Mouse (Mus musculus) hindbrain, embryonic 12.5 days (tissue): Measurements from ENCODE around the gene Ift52. TPM values are rescaled to one million over a fixed set of nuclear protein-coding genes. Genes with fewer than 3 reads are reported as not detected.
A peak's percentile ranks its signal among the peaks of the same experiment; 100 is the strongest.

Source experiments
- ATAC-seq: fragments of 200-750 bp; cut with Nextera tagmentation; 2 replicates; pipeline ENCODE4 v1.8.0; 2017; ENCODE audit warnings: moderate TSS enrichment; ENCODE audit not compliant: low FRiP score
- H3K27ac ChIP-seq: fragments of 300-500 bp; sonication (generic); 2 replicates; pipeline ENCODE4 v1.5.1; 2016; ENCODE audit warnings: mild to moderate bottlenecking
- H3K27me3 ChIP-seq: fragments of 300-500 bp; sonication (generic); 2 replicates; pipeline ENCODE4 v1.6.1; 2016; ENCODE audit warnings: mild to moderate bottlenecking
- H3K36me3 ChIP-seq: fragments of 300-500 bp; sonication (generic); 2 replicates; pipeline ENCODE4 v1.6.1; 2016; ENCODE audit warnings: mild to moderate bottlenecking
- H3K4me1 ChIP-seq: fragments of 300-500 bp; sonication (generic); 2 replicates; pipeline ENCODE4 v1.6.1; 2016
- H3K4me2 ChIP-seq: fragments of 300-500 bp; sonication (generic); replicated peaks from 2 replicates; pipeline ENCODE4 v1.6.1; 2016; ENCODE audit warnings: mild to moderate bottlenecking
- H3K4me3 ChIP-seq: fragments of 300-500 bp; sonication (generic); 2 replicates; pipeline ENCODE4 v1.5.1; 2016; ENCODE audit warnings: mild to moderate bottlenecking
- H3K9ac ChIP-seq: fragments of 300-500 bp; sonication (generic); 2 replicates; pipeline ENCODE4 v1.6.1; 2016; ENCODE audit warnings: mild to moderate bottlenecking, moderate library complexity
- H3K9me3 ChIP-seq: fragments of 300-500 bp; sonication (generic); replicated peaks from 2 replicates; pipeline ENCODE4 v1.6.1; 2016; ENCODE audit warnings: mild to moderate bottlenecking
- WGBS: fragments of 180-500 bp; shearing (Covaris S2); methylation state at CpG from one replicate; pipeline ENCODE4 v1.1.7; 2016; 5-methylcytosine and 5-hydroxymethylcytosine counted together
- polyA plus RNA-seq: library from polyadenylated mRNA; unstranded; fragments of >200 nt; fragmentation: Nextera tagmentation; extraction: Ambion mirVana; gene quantifications from 2 replicates; pipeline ENCODE4 v1.2.1, GENCODE M21; 2016

Ift52 gene
- polyA plus RNA-seq, 1 experiment from 2014 or later = 52.7 TPM

DNA sequence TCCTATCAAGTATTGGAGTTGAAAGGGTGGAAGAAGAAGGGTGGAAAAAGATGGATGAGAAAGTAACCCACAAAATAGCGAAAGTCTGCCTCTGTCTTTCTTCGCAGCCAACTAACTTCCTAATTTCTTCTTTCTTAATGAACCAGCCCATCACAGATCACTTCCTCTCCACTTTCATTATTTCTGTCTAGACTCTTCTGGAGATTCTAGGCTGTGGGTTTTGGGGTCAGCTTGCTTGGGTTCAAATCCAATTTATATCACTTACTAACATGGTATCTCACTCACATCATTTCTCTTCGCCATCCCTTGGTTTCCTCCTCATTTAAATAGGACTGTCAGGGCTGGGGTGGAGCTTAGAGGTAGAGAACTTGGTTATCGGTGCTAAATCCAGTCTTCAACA is 28.9 kb upstream of the Ift52 start:
- Histone ChIP-seq H3K4me3 (no peak overlapping the region), H3K27ac (no peak overlapping the region), H3K9me3 (no peaks in the 10 kb centered on the region), H3K4me1 (no peaks in the 10 kb centered on the region), H3K4me2 (no peak overlapping the region), H3K36me3 (no peaks in the 10 kb centered on the region), H3K9ac (no peak overlapping the region), H3K27me3 (no peaks in the 10 kb centered on the region)
- ATAC-seq = no peak
- WGBS = 87% methylated on average over 4 of the region's 4 CpGs

DNA sequence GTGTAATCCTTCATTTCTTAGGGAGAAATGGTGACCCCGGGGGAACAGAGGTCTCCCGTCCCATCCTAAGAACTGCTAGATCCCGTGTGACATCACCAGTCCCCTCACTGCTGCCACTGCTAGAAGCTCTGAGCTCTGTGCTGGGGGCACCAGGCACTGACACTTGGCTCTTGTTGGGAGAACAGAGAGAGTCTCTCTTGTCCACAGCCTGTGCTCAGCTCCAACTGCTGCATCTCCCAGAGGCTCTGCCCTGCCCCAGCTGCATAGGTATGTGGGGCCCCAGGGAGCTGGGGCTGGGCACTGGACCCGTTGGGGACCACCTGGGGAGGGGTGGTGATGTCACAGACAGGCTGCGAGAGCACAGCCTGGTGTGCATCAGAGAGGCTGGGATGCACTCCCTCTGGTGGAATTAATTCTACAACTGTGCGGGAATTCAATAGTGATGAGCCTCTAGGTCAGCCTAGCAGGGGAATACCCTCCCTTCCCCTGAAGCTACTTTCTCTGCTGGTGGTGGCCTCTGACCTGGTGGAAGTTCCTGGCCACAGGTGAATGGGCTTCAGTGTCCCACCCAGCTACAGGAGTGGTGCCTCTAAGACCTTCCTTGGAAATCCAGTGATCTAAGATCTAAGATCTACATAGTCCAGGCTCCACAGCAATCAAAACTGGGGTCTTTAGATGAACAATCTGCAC is 25.6 kb upstream of the Ift52 start:
- Histone ChIP-seq H3K27ac (no peak overlapping the region), H3K4me3 (no peak overlapping the region), H3K4me2 (no peak overlapping the region), H3K4me1 (no peaks in the 10 kb centered on the region), H3K36me3 (no peaks in the 10 kb centered on the region), H3K27me3 (0 out of 2 replicates have a peak, but pooled peaks cover 3% of the 10 kb centered on the region), H3K9me3 (no peaks in the 10 kb centered on the region), H3K9ac (no peak overlapping the region)
- 28% methylated on average over 6 of the region's 6 CpGs for WGBS
- no peak for ATAC-seq

DNA sequence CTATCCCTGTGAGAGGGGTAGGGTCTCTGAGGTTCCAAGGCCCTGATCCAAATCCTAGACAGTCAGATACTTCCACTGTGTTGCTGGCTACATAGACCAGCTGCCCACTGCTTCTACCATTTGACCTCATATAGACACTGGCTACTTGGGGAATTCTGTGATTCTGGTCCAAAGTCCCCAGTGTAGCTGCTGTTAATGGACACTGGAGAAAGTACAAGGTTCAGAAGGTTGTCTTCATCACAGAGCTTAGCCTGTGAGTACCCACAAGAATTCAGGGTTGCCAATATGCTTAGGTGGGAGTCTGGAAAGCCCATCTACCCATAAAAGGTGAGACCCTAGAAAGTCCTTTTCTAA is 25.1 kb upstream of the Ift52 start:
- Histone ChIP-seq H3K27me3 (0 out of 2 replicates have a peak, but pooled peaks cover 3% of the 10 kb centered on the region), H3K36me3 (no peaks in the 10 kb centered on the region), H3K4me2 (no peak overlapping the region), H3K9me3 (no peaks in the 10 kb centered on the region), H3K4me1 (no peaks in the 10 kb centered on the region), H3K27ac (no peak overlapping the region), H3K4me3 (no peak overlapping the region), H3K9ac (no peak overlapping the region)
- ATAC-seq = no peak

DNA sequence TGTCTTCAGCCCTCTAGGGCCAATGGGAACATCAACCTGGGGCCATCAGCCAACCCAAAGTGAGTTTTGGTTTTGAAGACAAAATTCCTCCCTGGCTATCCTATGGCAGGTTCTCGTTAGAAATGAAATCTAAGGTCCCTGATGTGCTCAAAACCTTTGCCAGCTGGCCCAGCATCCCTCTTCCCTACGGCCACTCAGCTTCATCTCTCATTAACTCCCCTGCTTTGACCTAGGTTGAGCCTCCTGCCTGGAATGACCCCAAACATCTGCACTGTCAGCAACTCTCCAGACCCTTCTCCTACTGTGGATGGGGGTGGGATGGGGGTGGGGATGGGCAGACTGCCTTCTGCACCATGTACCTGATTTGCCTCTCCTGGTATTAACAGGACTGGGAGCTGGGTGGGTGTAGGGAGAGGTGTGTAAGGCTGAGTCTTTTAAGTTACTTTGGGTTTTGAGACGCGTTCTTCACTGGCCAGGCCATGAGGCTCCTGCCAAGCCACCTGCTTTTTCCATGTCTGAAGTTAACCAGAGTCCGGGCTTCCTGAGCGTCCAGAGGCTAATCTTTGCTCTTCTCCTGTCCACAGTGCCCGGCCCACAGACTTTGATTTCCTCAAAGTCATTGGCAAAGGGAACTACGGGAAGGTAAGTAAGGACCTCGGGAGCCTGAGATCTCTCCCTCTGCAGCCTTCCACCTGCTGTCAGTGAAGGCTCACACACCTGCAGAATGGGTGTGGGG is 23.1 kb upstream of the Ift52 start:
- 0 out of 2 replicates have a peak, but pooled peaks cover 3% of the 10 kb centered on the region for H3K27me3 ChIP-seq
- H3K4me2 ChIP-seq = no peak overlapping the region
- peaks cover 5% of the 10 kb centered on the region; the same call in 1 of the 2 replicates for H3K4me1 ChIP-seq
- H3K36me3 ChIP-seq = no peaks in the 10 kb centered on the region
- 83% methylated on average over 9 of the region's 9 CpGs for WGBS
- no peak overlapping the region for H3K4me3 ChIP-seq
- H3K9ac ChIP-seq = no peak overlapping the region
- H3K9me3 ChIP-seq = no peaks in the 10 kb centered on the region
- no peak overlapping the region for H3K27ac ChIP-seq
- no peak for ATAC-seq

DNA sequence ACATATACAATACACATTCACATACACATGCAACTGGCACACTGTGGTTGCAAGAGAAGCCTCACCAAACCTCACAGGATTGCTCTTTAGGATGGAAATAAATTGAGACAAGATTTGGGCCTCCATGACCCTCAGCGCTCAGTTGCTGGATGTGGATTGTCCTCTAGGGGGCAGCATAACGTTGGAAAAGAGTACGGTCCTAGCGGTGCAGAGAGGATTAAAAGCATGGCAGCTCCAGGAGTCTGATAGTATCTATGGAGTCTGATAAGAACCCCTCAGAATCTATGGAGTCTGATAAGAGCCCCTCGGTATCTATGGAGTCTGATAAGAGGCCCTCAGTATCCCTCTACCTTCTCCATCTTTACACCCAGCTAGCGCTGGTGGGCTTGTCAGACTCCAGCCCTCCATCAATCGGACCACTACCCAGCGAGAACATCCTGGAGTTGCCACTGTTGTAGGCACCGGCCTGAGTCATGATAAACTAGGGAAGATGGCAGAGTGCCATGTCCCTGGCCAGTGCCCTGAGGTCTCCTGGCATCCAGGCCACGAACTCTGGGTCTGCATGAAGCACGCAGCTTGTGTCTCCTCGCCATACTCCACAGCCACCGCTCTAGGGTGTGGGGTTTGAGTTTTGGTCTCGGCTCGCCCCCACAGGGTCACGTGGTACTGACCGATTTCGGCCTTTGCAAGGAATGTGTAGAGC is 18.5 kb upstream of the Ift52 start:
- Histone ChIP-seq H3K4me2 (peak overlapping the region; percentile 39), H3K4me1 (peaks cover 5% of the 10 kb centered on the region; the same call in 1 of the 2 replicates), H3K27me3 (0 out of 2 replicates have a peak, but pooled peaks cover 3% of the 10 kb centered on the region), H3K27ac (no peak overlapping the region), H3K4me3 (peak overlapping the region; percentile 12), H3K9me3 (no peaks in the 10 kb centered on the region), H3K36me3 (no peaks in the 10 kb centered on the region), H3K9ac (no peak overlapping the region)
- WGBS = 29% methylated on average over 18 of the region's 18 CpGs
- peak; percentile 56 for ATAC-seq

DNA sequence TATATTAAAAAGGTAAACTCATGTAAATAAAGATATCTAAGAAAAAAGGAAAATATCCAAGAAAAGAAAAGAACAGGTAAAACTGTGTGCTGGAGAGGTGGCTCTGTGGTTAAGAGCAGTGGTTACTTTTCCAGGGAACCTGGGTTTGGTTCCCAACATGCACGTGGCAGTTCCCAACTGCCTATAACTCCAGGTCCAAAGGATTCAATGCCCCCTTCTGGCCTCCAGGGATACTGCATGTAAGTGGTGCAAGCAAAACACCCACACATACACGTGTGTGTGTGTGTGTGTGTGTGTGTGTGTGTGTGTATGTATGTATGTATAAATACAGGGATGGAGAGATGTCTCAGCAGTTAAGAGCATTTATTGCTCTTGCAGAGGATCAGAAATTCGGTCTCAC is 17.4 kb upstream of the Ift52 start:
- Histone ChIP-seq H3K4me2 (no peak overlapping the region), H3K36me3 (no peaks in the 10 kb centered on the region), H3K27me3 (no peaks in the 10 kb centered on the region), H3K9me3 (no peaks in the 10 kb centered on the region), H3K4me1 (peaks cover 5% of the 10 kb centered on the region; the same call in 1 of the 2 replicates), H3K4me3 (no peak overlapping the region), H3K9ac (no peak overlapping the region), H3K27ac (no peak overlapping the region)
- 39% methylated on average over 3 of the region's 3 CpGs for WGBS
- no peak for ATAC-seq

DNA sequence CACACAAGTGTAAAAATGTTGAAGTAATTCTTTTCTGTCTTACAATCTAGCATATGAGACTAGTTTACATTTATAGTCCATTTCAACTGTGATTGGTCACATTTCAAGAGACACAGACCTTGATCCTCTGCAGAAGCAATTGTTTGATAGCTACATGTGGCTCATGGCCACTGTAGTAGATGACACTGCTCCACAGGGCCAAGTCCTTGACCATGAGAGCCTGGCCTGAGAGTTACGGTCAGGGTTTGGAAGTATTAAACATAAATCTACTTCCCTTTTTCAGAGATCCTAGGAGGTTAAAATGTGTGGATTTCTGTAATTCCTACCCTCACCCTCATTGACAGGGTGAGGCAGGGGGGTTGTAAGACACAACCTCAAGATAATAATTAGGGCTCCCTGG is 16.1 kb upstream of the Ift52 start:
- 95% methylated on average over 1 of the region's 1 CpGs for WGBS
- ATAC-seq = no peak

DNA sequence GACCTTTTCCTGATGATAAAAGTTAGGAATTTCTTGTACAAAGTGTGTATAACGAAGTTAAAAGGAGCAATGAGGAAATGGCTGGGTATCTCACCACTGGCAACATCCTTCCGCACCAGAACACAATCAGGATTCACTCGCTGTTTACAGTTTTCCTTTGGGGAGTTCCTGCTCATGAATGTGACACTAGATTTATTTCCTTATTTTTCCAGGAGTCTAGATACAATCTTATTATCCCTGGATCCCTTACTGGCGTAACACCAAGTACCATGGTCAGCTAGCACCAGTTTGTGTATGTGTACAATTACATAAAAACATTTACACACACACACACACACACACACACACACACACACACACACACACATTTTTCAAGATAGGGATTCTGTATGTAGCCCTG is 9.9 kb upstream of the Ift52 start:
- no peaks in the 10 kb centered on the region for H3K9me3 ChIP-seq
- no peaks in the 10 kb centered on the region for H3K36me3 ChIP-seq
- H3K4me2 ChIP-seq = no peak overlapping the region
- WGBS = 80% methylated on average over 4 of the region's 4 CpGs
- H3K4me1 ChIP-seq = no peaks in the 10 kb centered on the region
- H3K4me3 ChIP-seq = no peak overlapping the region
- no peak overlapping the region for H3K9ac ChIP-seq
- no peaks in the 10 kb centered on the region for H3K27me3 ChIP-seq
- no peak for ATAC-seq
- H3K27ac ChIP-seq = no peak overlapping the region

More for the DNA sequence above, 16.1 kb upstream of the Ift52 start:
- Histone ChIP-seq H3K36me3 (no peaks in the 10 kb centered on the region), H3K4me3 (no peak overlapping the region), H3K4me2 (no peak overlapping the region), H3K9ac (no peak overlapping the region), H3K4me1 (peaks cover 5% of the 10 kb centered on the region; the same call in 1 of the 2 replicates), H3K9me3 (no peaks in the 10 kb centered on the region), H3K27me3 (no peaks in the 10 kb centered on the region), H3K27ac (no peak overlapping the region)

DNA sequence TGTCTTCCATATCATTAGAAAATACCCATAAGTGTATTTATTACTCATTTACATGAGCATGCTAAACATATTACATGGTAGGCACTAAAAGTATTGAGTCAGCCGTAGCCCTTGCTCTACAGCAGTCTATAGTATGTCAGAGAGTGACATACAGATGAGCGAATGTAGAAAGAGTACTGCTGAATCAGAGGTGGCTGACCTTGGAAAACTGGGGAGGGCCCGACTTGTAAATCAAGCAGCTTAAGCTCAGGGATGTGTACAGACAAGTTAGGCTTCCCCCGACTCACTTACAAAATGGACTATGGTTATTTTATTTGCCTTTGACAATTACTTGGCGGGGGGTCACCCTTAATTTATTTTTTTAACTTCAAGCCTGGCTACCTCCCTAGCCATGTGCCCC is 14.1 kb downstream of the Ift52 start:
- H3K4me1 ChIP-seq = no peaks in the 10 kb centered on the region
- H3K9me3 ChIP-seq = no peaks in the 10 kb centered on the region
- H3K36me3 ChIP-seq = peaks cover 83% of the 10 kb centered on the region
- ATAC-seq = no peak
- H3K9ac ChIP-seq = no peak overlapping the region
- 91% methylated on average over 5 of the region's 5 CpGs for WGBS
- H3K4me2 ChIP-seq = no peak overlapping the region
- no peaks in the 10 kb centered on the region for H3K27me3 ChIP-seq
- no peak overlapping the region for H3K27ac ChIP-seq
- H3K4me3 ChIP-seq = no peak overlapping the region

DNA sequence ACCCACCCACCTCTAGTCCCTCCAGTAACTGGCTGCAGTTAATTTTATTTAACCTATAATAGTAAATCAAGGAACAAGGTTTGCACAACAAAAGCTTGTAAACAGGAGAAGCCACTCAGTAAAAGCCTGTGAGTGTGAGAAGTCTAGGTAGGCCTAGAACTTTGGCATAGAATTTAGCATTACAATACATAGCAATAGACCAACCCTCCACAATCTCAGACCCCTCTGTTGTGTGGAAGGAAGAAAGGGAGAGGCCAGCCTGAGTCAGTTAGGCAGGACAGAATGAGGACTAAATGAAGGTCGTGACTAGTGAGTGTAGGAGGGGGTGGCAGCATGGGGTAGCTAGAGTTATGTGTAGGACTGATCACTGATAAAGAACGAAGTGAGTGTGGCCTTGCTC is 14.6 kb downstream of the Ift52 start:
- H3K27ac ChIP-seq = no peak overlapping the region
- no peaks in the 10 kb centered on the region for H3K4me1 ChIP-seq
- H3K9ac ChIP-seq = no peak overlapping the region
- H3K9me3 ChIP-seq = no peaks in the 10 kb centered on the region
- no peak overlapping the region for H3K4me2 ChIP-seq
- 68% methylated on average over 2 of the region's 2 CpGs for WGBS
- peaks cover 83% of the 10 kb centered on the region for H3K36me3 ChIP-seq
- ATAC-seq = no peak
- H3K4me3 ChIP-seq = no peak overlapping the region
- no peaks in the 10 kb centered on the region for H3K27me3 ChIP-seq

DNA sequence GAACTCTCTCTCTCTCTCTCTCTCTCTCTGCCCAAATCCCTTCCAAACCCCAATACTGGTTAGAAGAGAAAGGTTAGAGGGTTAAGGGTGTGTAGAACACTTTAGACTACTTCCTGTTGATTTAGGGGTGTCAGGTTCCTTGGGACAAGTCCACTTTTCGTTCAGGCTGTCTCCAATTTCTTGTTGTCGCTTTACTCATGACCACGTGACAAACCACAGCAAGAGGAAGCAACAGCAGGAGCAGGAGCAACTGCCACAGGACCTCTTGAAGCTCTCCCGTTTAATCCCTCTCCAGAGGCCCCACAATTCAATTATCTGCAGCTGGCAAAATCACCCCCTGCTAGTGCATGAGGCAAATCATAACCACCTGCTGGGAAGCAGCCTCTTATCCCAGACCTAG is 15.5 kb downstream of the Ift52 start:
- no peaks in the 10 kb centered on the region for H3K27me3 ChIP-seq
- no peak overlapping the region for H3K9ac ChIP-seq
- H3K9me3 ChIP-seq = no peaks in the 10 kb centered on the region
- no peak overlapping the region for H3K4me3 ChIP-seq
- ATAC-seq = no peak
- peaks cover 83% of the 10 kb centered on the region for H3K36me3 ChIP-seq
- no peak overlapping the region for H3K4me2 ChIP-seq
- WGBS = 60% methylated on average over 4 of the region's 4 CpGs
- H3K27ac ChIP-seq = no peak overlapping the region
- no peaks in the 10 kb centered on the region for H3K4me1 ChIP-seq

DNA sequence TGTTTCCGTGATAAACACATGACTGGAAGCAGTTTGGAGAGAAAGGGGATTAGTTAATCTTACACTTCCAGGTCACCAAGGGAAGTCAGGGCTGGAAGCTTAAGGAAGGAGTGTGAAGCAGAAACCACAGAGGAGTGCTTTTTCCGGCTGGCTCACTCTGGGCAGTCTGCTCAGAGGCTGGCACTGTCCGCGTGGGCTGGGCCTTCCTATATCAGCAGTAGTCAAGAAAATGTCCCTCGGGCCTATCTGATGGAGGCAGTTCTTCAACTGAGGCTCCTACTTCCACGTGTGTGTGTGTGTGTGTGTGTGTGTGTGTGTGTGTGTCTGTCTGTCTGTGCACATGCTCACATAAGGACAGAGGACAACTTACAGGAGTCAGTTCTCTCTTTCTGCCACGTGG is 22.8 kb downstream of the Ift52 start:
- no peak for ATAC-seq
- peaks cover 90% of the 10 kb centered on the region for H3K36me3 ChIP-seq
- 89% methylated on average over 7 of the region's 7 CpGs for WGBS

More for the DNA sequence above, 22.8 kb downstream of the Ift52 start:
- H3K4me3 ChIP-seq = no peak overlapping the region
- H3K9me3 ChIP-seq = no peaks in the 10 kb centered on the region
- no peak overlapping the region for H3K27ac ChIP-seq
- no peak overlapping the region for H3K4me2 ChIP-seq
- H3K4me1 ChIP-seq = no peaks in the 10 kb centered on the region
- no peaks in the 10 kb centered on the region for H3K27me3 ChIP-seq
- H3K9ac ChIP-seq = no peak overlapping the region
